Mouse (Mus musculus) layer of hippocampus, adult 9-10 months (tissue): ENCODE results near the gene 1810055G02Rik.

Source experiments
- DNase-seq: peaks from one replicate; pipeline ENCODE4 v3.0.0; 2022; ENCODE audit warnings: low spot score

The 1810055G02Rik gene

DNA sequence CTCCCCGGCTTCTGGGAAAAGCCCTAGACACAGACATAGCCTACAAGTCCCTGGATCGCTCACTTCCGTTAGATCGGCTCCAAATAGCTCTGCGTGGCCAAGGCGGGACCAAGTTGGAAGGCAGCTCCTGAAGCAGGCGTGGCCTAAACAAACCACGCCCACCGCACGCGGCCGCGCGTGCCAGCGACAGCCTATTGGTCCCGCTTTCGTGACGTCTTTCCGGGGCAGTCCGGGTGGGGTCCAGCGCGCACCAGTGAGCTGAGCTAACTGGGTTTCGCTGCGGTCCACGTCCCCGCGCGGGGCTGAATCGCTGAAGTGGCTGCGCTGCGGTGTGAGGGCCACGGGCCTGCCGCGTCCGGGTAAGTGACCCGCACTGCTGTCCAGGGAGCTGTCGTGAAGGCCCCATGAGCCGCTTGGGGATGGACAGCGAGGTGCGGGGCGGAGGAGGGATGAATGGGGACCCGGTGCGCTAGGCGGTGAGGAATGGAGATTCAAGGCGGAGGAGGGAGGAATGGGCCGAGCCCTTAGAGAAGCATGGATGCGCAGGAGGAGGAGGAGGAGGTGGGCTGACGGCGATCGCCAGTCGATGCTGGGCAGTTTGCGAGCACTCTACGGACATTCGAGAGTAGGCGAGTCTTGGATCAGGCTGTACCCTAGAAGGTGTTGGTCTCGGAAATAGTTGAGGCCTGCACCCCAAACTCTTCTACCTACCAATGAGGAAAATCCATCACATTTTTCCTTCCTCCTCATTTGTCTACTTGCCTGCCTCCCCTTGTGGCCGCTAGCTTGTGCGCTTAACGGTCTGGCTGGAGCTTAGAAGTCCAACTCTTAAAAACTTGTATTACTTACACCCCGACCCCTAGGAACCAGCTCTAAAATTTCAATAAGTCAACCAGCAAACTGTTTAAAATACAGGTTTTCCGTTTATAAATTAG is at the start of gene 1810055G02Rik:
1810055G02Rik (plus strand) TSS at position 216 of the 935 bp plus-strand sequence.
- DNase-seq: peak; percentile 96

DNA sequence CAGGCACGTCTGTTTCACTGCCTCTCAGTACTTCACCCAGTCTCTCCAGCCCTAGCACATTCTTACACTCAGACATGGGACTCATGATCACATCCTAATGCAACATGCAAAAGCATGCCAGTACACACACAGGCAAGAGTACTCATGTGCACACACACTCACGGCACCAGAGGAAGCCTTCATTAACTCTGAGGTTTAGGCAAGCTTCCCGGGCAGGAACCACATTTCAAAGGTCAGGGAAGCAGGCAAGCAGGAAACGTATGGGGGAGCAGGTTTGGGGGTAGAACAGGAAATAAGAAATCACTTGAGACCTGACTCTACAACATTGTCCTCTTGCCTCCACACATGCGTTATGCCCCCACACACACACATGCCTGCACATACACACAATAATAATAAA is 42.6 kb upstream of the 1810055G02Rik start:
- no peak for DNase-seq

DNA sequence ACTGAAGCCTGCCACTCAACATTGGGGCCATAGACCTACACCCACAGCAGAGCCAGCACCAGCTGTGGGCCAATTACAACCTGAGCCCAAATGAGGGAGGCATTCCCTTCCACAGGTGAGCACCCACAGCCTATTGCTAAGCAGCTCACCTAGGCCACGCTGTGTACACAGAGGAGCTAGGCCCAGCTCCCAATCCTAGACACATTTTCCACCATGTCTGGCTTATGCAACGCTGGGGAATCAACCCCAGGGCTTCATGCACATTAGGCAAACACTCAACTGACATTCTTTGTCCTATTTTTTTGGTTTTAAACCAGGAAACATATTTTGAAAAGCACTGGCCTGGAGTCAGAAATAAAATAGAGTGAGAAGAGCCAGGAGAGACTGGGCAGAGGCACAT is 41.5 kb upstream of the 1810055G02Rik start:
- no peak for DNase-seq

DNA sequence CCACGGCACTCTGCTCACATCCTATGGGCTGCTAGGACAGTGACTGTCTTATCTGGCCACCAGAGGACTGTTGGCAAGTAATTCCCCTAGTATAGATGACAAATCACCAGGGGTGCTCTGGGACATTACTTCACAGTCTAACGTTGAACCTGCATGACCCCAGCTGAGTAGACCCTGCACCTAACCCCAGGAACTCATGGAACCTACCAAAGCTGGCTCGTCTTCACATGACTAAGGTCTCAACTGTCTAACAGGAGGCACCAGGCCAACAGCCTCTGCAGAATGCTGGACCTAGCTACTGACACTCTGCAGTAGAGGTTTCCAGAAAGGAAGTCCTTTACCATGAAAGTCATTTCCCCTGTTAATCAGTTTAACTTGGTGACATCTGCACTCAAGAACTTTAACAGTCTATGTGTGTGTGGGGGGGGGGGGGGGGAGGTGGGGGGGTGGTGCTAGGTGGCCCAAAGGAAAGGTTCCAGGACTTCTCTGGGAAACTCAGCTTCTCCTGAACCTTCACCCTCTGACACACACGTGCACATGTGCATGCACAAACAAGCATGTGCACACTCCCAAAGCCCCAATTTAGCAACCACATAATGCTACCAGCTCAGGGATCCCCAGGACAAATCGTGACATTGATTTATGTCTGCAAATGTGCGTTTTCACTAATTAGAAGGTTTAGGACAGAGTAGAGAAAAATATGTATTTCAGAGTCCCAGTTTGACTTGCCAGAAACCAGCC is 40.8 kb upstream of the 1810055G02Rik start:
- no peak for DNase-seq

DNA sequence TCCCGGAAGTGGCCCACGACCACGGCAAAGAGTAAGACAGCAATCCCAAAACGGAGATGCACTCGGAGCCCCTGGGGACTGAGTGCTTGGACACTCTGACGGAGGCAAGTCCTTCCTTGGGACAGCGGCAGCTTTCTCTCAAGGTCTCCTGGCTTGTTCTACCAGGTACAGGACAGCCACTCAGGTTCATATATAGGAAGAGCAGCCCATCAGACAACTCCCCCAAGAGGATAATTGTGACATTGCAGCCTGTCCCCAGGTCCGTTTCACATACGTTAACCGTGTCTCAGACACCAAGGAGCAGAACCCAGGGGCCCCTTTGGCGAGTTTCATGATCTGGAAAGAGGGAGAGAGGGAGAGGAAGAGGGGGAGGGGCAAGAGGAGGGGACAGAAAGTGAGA is 40.1 kb upstream of the 1810055G02Rik start:
- no peak for DNase-seq

DNA sequence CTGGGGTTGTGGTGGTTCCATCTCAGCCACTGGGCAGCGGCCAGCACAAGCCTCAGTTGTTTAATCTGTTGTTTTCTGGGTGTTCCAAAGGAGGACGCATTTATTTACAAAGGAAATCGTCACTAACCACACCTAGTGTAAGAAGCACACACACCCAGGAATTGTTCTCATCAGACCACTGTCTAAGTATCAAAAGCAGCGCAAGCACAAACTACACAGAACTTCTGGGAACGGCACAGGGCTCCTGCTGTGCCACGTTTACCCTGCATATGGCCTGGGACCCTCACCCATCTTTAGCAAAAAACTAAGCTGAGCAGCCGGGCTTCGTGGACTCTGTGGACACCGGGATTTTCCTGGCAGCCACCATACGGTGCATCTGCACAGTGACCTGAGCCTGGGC is 39.5 kb upstream of the 1810055G02Rik start:
- no peak for DNase-seq

DNA sequence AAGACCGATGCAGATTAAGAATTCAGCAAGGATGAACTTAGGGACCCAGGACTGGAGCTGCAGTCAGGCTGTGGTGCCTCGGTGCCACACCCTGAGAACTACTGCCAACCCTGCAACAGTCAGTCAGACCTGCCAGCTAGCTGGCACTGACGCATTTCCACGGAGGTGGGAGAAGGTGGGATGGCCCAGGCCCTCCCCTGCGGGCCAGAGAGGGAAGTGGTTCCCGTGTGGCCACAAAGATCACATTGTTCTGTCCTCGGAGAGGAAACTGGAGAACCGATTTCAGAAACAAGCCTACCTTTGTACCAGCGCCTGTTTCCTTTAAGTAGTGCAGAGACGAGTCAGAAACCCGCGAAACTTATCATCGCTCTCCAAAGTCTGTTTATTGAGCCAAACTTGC is 39.0 kb upstream of the 1810055G02Rik start:
- DNase-seq: no peak

DNA sequence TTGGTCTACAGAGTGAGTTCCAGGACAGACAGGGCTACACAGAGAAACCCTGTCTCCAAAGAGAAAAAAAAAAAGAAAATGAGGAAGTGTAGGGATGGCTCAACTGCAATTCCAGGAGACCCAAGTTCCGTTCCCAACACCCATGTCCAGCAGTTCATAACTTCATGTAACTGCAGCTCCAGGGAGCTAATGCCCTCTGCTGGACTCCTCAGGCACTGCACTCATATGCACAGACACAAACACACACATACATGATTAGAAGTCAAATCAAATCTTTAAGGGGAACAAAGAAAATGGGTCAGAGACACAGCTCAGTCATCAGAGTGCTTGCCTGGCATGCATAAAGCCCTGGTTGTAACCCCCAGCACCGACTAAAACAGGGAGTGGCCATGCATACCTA is 34.9 kb upstream of the 1810055G02Rik start:
- no peak for DNase-seq

DNA sequence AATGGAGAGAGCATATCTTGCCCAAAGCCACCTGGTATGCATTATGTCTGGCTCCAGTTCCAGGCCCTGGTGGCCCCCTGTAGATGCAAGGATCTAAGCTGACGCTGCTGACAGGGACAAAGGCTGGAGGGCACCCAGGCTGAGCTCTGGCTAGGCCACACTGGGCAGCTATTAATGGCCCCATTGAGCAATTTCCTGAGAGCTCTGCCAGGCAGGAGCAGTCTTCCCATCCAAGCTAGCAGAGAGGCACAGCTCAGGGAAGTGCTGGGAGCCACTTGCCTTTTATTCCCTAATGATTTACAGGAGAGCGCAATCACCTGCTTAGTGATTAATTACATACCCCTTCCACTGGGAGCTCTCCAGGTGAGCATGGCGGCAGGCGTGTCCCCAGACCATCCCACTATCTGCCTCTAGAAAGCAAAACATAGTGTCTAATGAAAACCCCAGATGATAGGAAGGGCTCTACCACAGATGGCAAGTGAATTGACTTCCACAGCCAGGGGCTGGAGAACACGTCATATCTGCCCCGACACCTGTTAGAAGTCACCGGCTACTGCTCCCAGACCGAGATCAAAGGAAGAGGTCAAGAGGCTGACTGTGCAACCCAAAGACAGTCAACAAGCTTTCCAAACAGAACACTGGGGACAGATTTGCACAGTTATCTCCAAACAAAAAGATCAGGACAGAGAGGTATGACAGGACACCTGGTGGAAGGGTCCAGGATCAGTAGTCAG is 33.8 kb upstream of the 1810055G02Rik start:
- no peak for DNase-seq

DNA sequence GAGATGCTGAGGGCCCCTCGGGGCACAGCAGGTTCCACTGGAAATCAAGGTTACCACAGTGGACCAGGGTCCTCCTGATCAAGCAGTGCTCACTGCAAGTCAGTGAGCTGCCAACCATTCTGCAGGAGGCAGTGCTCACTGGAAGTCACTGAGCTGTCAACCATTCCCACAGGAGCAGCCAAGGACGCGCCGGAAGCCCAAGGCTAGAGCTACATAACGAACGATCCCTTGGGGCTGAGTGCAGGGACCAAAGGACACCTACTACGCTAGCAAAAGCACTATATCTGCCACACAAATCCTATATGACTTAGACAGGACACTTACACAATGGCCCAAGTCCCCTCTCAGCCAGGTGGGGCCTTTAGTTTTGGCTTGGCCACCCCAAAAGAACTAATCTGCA is 27.4 kb upstream of the 1810055G02Rik start:
- no peak for DNase-seq

DNA sequence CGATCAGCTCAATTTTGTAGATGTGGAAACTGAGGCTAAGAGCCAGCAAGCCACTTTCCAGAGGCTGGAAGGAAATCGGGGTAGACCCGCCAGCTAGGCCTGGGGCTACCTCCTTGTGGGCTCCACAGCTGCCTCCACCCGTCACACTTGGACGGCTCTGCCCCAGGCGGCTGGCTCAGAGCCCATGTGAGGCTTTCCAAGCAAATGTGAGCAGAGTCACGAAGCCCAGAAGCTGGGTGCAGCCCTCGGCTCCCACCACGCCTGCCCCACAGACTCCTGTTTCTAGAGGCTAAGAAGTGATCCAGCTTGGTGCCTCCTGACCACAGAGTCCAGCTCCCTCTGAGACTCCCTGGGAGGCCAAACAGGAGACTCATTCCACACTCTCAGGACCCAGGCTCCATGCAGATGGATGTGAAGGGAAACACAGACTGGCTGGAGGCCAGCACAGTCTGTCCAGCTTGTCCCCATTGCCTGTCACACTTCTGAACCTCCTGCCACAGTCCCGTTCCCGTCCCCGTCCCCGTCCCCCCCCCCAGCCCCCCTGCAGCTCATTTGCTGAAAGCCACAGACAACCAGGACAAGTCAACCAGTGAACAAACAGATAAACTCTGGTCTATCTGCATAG is 26.7 kb upstream of the 1810055G02Rik start:
- no peak for DNase-seq

DNA sequence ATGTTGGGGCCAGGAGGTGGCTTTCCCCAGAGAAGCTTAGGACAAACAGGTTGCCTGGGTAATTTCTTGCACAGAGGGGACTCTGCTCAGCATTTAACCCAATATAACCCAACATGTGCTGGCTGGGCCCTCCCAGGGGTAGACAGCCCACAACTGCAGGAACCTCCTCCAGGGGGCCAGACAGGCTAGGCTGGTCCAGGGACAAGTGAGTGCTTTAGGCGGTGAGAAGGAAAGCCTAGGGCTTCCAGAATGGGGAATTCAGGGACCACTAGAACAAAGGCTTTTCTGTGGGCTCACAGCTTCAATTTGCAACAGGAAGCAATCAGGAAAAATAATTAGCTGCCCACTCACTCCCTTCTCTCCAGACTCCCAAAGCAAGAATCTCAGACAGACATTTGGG is 23.7 kb upstream of the 1810055G02Rik start:
- DNase-seq: no peak

DNA sequence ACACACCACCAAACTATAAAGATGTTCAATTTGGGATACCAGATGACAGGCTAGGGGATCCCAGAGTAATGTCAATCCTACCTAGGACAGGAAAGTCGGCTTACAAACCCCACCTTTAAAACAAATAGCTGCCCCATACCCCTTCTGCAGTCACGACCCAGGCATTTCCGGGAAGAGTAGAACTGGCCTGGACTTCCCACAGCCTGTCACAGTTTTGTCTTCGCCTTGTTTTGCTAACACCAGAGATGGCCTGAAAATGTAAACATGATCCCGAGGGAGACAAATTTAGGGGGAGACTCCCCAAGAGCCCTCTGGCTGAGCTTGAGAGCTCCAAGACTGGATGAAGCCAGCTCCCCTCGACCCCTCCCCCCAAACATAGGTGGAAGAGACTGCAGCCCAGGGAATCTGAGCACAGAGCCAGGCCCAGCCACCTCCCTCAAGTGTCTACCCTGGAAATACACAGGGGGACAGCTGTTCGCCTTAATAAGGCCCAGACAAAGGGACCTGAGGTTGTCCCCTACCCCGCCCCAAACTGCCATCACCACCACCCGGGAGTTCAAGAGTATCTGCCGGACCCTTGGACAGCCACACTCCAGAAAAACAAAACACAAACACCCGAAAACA is 23.0 kb upstream of the 1810055G02Rik start:
- no peak for DNase-seq

DNA sequence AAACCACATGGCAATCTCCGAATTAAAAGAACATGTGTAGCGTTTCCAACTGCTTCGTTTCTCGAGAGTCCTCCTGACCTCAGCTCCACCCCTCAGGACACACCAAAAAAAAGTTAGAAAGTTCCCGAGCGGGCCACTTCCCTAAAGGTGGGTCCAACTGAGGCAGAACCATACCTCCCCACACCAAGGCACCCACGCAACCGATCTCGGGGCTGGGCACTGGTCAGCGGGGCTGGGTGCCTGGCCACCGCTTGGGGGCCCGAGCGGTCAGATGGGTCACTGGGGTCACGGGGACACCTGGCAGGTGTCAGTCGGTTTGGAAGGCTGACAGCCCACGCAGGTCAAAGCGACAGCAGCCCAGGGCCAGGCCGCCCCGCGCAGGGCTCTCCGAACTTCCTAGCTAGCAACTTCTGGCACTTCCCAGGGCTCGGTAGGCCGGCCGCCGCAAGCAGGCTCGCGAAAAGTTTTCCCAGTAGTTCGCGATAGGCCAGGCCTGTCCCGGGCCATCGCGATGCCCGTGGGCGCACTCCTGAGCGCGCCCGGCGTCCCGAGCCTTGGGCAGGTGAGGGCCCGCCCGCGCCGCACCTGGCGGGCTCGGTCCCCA is 22.4 kb upstream of the 1810055G02Rik start:
- no peak for DNase-seq

DNA sequence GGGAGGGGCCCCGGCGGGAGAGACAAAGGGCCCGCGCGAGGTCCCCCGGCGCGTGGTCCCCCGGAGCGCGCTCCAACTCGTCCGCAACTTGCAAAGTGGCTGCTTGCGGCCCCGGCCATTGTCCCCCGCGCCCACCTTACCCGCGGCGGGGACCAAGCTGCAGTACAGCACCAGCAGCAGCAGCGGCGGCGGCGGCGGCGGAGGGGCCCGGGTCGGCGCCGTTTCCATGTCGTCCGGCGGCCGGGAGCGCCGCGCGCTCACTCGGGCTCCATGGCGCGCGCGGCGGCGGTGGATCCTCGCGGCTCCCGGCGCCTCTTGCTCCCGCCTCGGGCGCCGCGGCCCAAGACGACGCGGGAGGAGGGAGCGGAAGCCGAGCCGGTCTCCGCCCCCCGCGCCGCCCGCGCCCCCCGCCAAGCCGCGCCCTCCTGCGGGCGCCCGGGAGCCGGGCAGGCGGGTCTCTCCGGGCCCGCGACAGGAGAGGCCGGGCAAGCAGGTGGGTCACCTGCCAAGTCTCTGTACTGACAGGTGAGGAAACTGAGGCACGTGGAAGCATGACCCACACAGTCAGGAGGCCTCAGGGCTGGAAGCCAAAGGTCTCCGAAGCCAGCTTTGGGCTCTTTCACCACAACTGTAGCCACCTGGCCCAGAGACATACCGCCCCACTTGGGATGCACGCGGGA is 21.7 kb upstream of the 1810055G02Rik start, which contains the start of gene Lrp5:
Lrp5 (minus strand) TSS at position 350 of the 680 bp plus-strand sequence.
- no peak for DNase-seq

DNA sequence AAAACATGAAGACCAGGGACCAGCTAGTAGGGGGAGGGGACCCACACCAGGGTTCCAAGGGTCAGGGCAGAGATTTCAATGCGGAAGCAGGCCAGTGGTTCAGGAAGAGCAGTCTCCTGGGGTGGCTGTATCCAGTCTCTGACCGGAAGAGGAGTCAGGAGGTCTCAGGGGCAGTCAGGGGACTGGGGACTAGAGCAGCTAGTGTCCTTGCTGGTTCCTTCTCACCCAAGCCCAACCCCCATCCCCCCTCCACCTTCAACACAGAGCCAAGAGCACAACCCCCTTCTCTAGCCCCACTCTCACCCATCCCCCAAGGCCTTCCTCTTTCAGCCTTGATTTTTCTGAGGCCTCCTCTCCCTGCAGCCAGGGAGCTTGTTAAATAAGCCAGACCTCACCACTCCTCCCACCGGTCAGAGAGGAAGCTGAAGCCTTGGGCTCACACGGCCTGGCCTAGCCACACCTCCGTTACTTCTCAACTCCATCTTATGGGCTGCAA is 20.4 kb upstream of the 1810055G02Rik start:
- no peak for DNase-seq

DNA sequence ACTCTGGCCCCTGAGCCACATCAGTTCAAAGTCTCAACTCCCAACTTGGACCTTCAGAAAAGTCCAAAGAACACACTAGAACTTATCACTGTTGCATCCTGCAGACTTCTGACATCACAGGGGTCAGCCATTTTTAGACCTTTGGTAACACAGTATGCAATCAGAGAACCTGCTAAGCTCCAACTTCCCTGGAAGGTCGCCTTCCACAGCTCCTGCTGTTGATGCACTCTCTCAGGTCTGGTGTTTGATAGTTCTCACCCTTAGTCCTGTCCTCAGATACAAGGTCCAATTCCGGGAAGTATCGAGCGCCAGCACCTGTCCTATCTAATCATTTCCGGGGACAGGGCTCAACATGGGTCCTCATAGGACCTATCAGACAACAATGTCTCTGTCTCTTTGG is 16.8 kb upstream of the 1810055G02Rik start:
- DNase-seq: no peak

DNA sequence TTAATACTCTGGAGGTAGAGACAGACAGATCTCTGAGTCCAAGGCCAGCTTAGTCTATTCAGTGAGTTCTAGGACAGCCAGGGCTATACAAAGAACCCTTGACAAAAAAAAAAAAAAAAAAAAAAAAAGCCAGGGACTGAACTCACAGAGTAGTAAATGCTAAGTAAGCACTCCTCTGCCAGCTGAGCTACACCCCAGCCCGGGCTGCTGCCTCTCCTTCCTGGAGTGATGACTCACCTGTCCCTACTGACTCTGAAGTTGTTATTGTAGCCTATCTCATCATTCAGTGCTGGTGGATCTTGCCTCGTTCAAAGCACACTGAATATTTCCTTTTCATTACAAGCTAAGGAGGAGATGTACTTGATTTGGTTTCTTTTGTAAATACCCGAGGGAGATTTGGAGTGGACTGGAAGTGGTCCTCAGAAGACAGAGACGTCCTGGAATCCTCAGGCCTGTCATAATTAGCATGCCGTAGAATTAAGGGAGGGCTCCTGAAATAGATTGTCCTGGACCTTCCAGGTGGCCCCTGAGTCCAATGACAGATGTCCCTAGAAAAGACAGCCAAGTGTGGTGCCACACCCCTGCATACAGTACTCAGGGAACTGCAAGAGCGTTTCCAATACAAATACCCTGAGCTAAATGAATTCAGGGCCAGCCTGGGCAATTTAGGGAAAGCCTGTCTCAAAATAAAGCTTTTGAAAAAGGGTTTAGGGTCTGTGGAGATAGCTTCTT is 15.5 kb upstream of the 1810055G02Rik start:
- DNase-seq: no peak

DNA sequence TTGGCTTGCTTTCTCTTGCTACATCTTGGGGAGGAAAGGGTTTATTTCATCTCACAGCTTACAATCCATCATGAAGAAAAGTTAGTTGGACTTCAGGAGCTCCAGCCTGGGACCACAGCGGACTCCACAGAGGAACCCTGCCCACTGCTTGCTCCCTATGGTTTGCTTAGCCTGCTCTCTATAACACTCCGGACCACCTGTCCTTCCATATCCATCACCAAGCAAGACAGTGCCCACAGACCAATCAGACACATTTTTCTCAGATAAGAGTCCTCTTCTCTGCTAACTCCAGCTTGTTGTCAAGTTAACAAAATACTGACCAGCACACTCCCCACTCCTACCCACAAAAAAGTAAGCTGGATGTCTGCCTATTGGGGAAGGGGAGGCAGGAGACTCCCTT is 13.6 kb upstream of the 1810055G02Rik start:
- DNase-seq: no peak

DNA sequence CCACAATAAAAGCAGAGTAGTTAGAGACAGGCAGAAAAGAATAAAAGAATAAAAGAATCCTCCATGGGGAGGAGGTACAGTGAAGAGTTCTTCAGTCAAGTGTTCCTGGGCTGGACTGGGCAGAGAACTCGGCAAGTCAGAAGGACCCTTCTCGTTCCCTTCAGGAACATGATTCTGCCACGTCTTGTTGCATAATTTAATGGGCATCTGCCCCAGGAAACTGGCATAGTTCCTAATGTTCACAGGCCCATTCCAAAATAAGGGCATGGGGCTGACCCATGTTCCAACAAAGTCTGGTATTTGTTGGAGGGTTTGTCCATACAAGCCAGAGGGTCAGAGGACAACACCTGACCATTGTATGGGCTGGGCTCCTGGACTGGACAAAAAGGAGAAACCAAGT is 13.1 kb upstream of the 1810055G02Rik start:
- no peak for DNase-seq
